Mouse (Mus musculus) lung, postnatal 0 days (tissue): Measurements from ENCODE around the gene Polr1c.

Source experiments
- CTCF ChIP-seq: IDR thresholded peaks from 2 replicates; pipeline ENCODE4 v1.5.1; 2016; ENCODE audit warnings: antibody characterized with exemption, mild to moderate bottlenecking
- EP300 ChIP-seq: IDR thresholded peaks from 2 replicates; pipeline ENCODE4 v1.6.1; 2016; ENCODE audit warnings: antibody characterized with exemption, mild to moderate bottlenecking, control low read depth

DNA sequence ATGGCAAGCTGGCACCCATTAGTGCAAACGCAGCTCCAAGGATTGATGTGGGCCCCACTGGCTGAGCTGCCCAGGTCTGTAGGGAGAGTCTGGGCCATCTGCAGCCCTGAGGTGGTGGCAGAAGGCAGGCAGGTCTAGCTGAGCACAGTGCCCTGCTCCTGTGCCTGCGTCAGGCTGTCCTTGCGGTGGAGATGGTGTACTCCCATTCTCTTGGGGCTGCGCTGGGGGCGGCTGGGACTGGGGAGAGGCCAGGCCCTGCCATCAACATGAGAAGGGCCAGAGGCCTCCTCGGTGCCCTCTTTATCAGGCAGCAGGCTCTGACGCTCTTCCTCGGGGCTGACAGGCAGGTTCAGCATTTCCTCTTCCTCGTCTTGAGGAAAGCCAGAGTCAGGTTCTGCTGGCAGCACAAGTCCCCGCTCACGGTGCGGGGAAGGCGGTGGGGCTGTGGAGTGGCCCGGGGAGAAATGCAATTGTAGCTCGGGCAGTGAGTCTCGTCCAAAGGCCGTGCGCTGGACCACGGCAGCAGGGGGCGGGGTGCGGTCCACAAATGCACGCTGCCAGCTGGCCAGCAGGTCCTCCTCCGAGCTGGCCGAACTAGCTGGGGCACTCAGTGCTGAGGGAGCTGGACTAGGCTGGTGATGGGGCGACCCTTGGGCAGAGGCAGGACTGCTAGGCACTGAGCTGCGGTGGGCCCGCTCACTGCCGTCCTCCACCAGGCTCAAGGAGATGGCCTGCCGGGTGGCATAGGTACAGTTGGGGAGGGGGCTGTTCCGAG lies 10.6 kb upstream of the Polr1c start:
- TF ChIP-seq CTCF (no peak), EP300 (no peak)
